Comparison of ENCODE assay signal across 11 mouse cellular contexts in the genomic region with DNA sequence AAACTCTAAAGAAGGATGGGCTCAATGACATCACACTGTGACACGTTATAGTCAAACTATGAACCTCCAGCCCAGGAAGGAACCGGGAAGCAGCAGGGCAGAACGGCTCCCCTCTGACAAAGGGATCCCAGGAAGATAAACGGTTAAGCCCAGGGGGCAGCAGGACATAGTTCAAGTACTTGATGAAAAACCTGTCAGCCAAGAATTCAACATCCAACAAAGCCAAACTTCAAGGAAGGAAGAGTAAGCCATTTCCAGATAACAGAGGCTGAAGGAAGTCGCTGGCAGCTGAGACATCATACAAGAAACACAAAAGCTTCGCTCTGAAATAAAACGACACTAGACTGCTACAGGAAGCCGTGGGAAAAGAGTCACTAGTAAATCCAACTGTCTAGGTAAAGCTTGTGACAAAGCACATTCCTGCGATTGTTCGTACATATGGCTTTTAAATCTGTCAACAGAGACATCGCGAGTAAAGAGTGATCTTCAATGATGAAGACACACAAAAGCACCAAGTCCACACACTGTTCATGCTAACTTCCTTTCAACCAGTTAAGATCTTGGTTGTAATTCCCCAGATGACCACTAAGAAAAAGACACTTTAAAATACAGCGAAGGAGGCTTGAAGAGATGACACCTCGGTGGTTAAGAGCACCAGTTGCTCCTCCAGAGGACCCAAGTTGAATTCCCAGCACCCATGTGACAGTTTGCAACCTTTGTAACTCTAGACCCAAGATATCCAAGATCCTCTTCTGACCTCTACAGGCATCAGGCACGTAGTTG. TPM values are rescaled to one million over a fixed set of nuclear protein-coding genes. Genes with fewer than 3 reads are reported as not detected.
DNase-seq lines count a peak whose midpoint lies in the region; ATAC-seq lines count a peak whose summit lies in the region.
"Had no signal": no experiment of that assay in that cellular context is flagged by ENCODE, and none has a peak within 500 bp of the region (broad histone marks: within the 10 kb centered on the region; RNA-seq: fewer than 3 reads in every experiment).

No protein-coding gene starts in this region.

- H3K4me2 ChIP-seq in forebrain, embryonic 12.5 days: no peak overlapping the region

- no peak for ATAC-seq in forebrain, embryonic 12.5 days (ENCODE audit: low FRiP score)

- H3K9me3 ChIP-seq in forebrain, embryonic 12.5 days: no peaks in the 10 kb centered on the region
- H3K9me3 ChIP-seq: megakaryocyte, embryonic 14.5 days had no signal

- DNase-seq in kidney, adult 11 months: peak; percentile 55
- no peak for DNase-seq in kidney, adult 18-20 months
- peak; percentile 59 for DNase-seq in ES-CJ7 (ENCODE audit: low read depth, low spot score)
- peak; percentile 46 for DNase-seq in embryo, embryonic 10.5 days (ENCODE audit: low spot score)
- DNase-seq in kidney, postnatal 14 days: peak; percentile 54
- DNase-seq in retina, embryonic 14.5 days (ENCODE audit: low spot score): no peak
- no peak for DNase-seq in left cerebral cortex, postnatal 4 days
- DNase-seq: cerebellum, postnatal 25 days; layer of hippocampus, postnatal 36 days had no signal

- no peak overlapping the region for H3K4me3 ChIP-seq in forebrain, embryonic 12.5 days (replicated peaks)
- H3K4me3 ChIP-seq: megakaryocyte, embryonic 14.5 days had no signal

- intact Hi-C loops in left cerebral cortex, postnatal 4 days (cut with DNase I): no loop called here

- no peak overlapping the region for H3K27ac ChIP-seq in forebrain, embryonic 12.5 days

- WGBS in forebrain, embryonic 12.5 days: 86% methylated on average over 15 of the region's 15 CpGs

- H3K27me3 ChIP-seq in forebrain, embryonic 12.5 days: no peaks in the 10 kb centered on the region
- H3K27me3 ChIP-seq: megakaryocyte, embryonic 14.5 days had no signal

- peaks cover 19% of the 10 kb centered on the region for H3K36me3 ChIP-seq in forebrain, embryonic 12.5 days (replicated peaks)

- H3K9ac ChIP-seq in forebrain, embryonic 12.5 days: no peak overlapping the region

- no peaks in the 10 kb centered on the region for H3K4me1 ChIP-seq in forebrain, embryonic 12.5 days

RNA-seq across cellular contexts. Expression of a gene that starts 16.8 kb away (rescaled TPM):
- polyA plus RNA-seq in forebrain, embryonic 12.5 days (2016; fragmentation: Nextera tagmentation; extraction: Ambion mirVana): 16.6 and 17.0 TPM in 2 replicates
- 10 to 100 TPM; 45.6 to 46.9 TPM for total RNA-seq in left cerebral cortex, postnatal 4 days (2021)

RNA-seq across cellular contexts. Expression of a gene that starts 56.0 kb away (rescaled TPM):
- polyA plus RNA-seq in forebrain, embryonic 12.5 days (2016; fragmentation: Nextera tagmentation; extraction: Ambion mirVana): 7.6 and 8.0 TPM in 2 replicates
- 10 to 100 TPM; 69.7 to 70.9 TPM for total RNA-seq in left cerebral cortex, postnatal 4 days (2021)

Comparison
In these comparisons a context has a peak if more than half of its experiments do, and no peak if none do; other contexts are left out.
1. DNase-seq: peak in kidney, adult 11 months (single experiment), ES-CJ7 (single experiment), embryo, embryonic 10.5 days (single experiment) and kidney, postnatal 14 days (single experiment); none in kidney, adult 18-20 months (single experiment), retina, embryonic 14.5 days (single experiment) and left cerebral cortex, postnatal 4 days (single experiment).